24 mouse cellular contexts compared by ENCODE assay signal in the genomic region with DNA sequence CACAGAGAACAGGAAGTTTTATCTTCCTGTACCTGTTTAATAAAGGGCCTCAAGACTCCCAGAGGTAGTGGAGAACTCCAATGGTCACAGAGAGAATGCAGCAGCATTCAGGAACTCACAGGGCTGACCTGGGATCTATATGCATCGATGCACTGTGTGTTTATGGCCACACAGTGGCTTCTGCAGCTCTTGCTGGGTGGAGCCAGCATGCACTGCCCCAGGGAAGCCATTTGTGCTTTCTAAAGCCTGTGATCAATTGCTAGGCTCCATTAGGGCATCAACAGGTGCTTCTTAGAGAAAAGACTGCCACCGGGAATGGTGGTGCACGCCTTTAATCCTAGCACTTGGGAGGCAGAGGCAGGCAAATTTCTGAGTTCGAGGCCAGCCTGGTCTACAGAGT. TPM values are rescaled to one million over a fixed set of nuclear protein-coding genes. Genes with fewer than 3 reads are reported as not detected.
DNase-seq lines count a peak whose midpoint lies in the region; ATAC-seq and TF ChIP-seq lines count a peak whose summit lies in the region.
"Had no signal": no experiment of that assay in that cellular context is flagged by ENCODE, and none has a peak within 500 bp of the region (broad histone marks: within the 10 kb centered on the region; RNA-seq: fewer than 3 reads in every experiment).

No protein-coding gene starts in this region.

- H3K4me3 ChIP-seq in lung, adult 2 months (replicated peaks; ENCODE audit: extremely low read depth, low read depth, low read length): no peak overlapping the region
- no peak overlapping the region for H3K4me3 ChIP-seq in midbrain, embryonic 15.5 days
- H3K4me3 ChIP-seq: forebrain, embryonic 10.5 days; forebrain, embryonic 15.5 days; hindbrain, embryonic 10.5 days; hindbrain, embryonic 13.5 days; intestine, embryonic 15.5 days had no signal

- H3K4me2 ChIP-seq in midbrain, embryonic 15.5 days: no peak overlapping the region
- H3K4me2 ChIP-seq: forebrain, embryonic 15.5 days; heart, embryonic 11.5 days; hindbrain, embryonic 13.5 days; intestine, embryonic 15.5 days had no signal

- H3K9me3 ChIP-seq in midbrain, embryonic 15.5 days: no peaks in the 10 kb centered on the region
- H3K9me3 ChIP-seq: forebrain, embryonic 15.5 days; hindbrain, embryonic 13.5 days; intestine, embryonic 15.5 days had no signal

- no peak for TF ChIP-seq POLR2A in lung, adult 2 months (IDR thresholded peaks at IDR 0.05; ENCODE audit: borderline replicate concordance, extremely low read depth, low read depth, low read length)

- H3K27me3 ChIP-seq in midbrain, embryonic 15.5 days (replicated peaks): no peaks in the 10 kb centered on the region
- H3K27me3 ChIP-seq: forebrain, embryonic 15.5 days; hindbrain, embryonic 13.5 days; intestine, embryonic 15.5 days had no signal

- peak; percentile 15 for DNase-seq in cerebellum, adult 11-12 months
- peak; percentile 89 for DNase-seq in heart, adult 11 months
- no peak for DNase-seq in heart, adult 8-10 months (ENCODE audit: low spot score)
- DNase-seq in lung, adult 2 months: peak; percentile 3
- DNase-seq in lung, postnatal 14 days: no peak
- peak; percentile 59 for DNase-seq in R1 (ENCODE audit: low read depth, low spot score)
- DNase-seq: adrenal gland, adult 2 months; adrenal gland, postnatal 14 days; cerebellum, adult 9-10 months had no signal

- no peak for TF ChIP-seq CTCF in lung, adult 2 months (IDR thresholded peaks at IDR 0.05; ENCODE audit: insufficient read depth, low read length)

- H3K4me1 ChIP-seq in lung, adult 2 months (ENCODE audit: control insufficient read depth, insufficient read depth, low read length): peaks cover 7% of the 10 kb centered on the region; the same call in 1 of the 2 replicates
- peaks cover 18% of the 10 kb centered on the region for H3K4me1 ChIP-seq in midbrain, embryonic 15.5 days

- ATAC-seq in cerebellum, adult (ENCODE audit: insufficient number of reproducible peaks, low FRiP score, low TSS enrichment): no peak
- ATAC-seq in midbrain, embryonic 15.5 days (replicated peaks): no peak
- ATAC-seq: forebrain, embryonic 15.5 days; hindbrain, embryonic 16.5 days; intestine, embryonic 15.5 days had no signal

- no peak overlapping the region for H3K27ac ChIP-seq in midbrain, embryonic 15.5 days
- H3K27ac ChIP-seq: forebrain, embryonic 10.5 days; forebrain, embryonic 15.5 days; hindbrain, embryonic 10.5 days; hindbrain, embryonic 13.5 days; intestine, embryonic 15.5 days had no signal

- H3K9ac ChIP-seq in midbrain, embryonic 15.5 days: no peak overlapping the region
- H3K9ac ChIP-seq: forebrain, embryonic 15.5 days; hindbrain, embryonic 13.5 days; intestine, embryonic 15.5 days had no signal

- WGBS in lung, adult 2 months: 62% methylated on average over 4 of the region's 4 CpGs
- WGBS in midbrain, embryonic 15.5 days: 59% methylated on average over 4 of the region's 4 CpGs

- peaks cover 29% of the 10 kb centered on the region for H3K36me3 ChIP-seq in midbrain, embryonic 15.5 days (replicated peaks)

RNA-seq across cellular contexts. Expression of gene Hjurp, which starts 4.6 kb away (rescaled TPM):
- total RNA-seq in heart, adult 8-10 months (2022): 10 to 100 TPM; 10.6 to 14.2 (median 11.0) TPM
- 29.4 and 32.1 TPM in 2 replicates for polyA plus RNA-seq in lung, adult 2 months (2012; rRNA removed)
- polyA plus RNA-seq in midbrain, embryonic 15.5 days (2015; fragmentation: Nextera tagmentation; extraction: Ambion mirVana): 85.4 and 86.4 TPM in 2 replicates

RNA-seq across cellular contexts. Expression of gene Trpm8, which starts 4.6 kb away (rescaled TPM):
- total RNA-seq in heart, adult 8-10 months (2022): not detected
- polyA plus RNA-seq in lung, adult 2 months (2012; rRNA removed): not detected in 2 replicates
- polyA plus RNA-seq in midbrain, embryonic 15.5 days (2015; fragmentation: Nextera tagmentation; extraction: Ambion mirVana): 0.09 and 0.10 TPM in 2 replicates
- total RNA-seq: adrenal gland, adult 2 months; adrenal gland, postnatal 14 days; gastrocnemius, postnatal 10 days; gastrocnemius, postnatal 4 days; heart, adult 18-20 months; heart, postnatal 36 days had no signal
- polyA plus RNA-seq: adrenal gland, adult 2 months; embryonic facial prominence, embryonic 11.5 days; forebrain, embryonic 10.5 days; heart, postnatal 0 days; hindbrain, embryonic 10.5 days; intestine, embryonic 15.5 days had no signal

RNA-seq across cellular contexts. Expression of gene Mroh2a, which starts 46.1 kb away (rescaled TPM):
- under 1 TPM in 1 of 4 experiments, not detected in 3; 0.35 TPM for total RNA-seq in heart, adult 8-10 months (2022)
- 0.17 and 0.20 TPM in 2 replicates for polyA plus RNA-seq in lung, adult 2 months (2012; rRNA removed)
- 0.50 and 0.86 TPM in 2 replicates for polyA plus RNA-seq in midbrain, embryonic 15.5 days (2015; fragmentation: Nextera tagmentation; extraction: Ambion mirVana)
- total RNA-seq: heart, adult 18-20 months; heart, postnatal 36 days had no signal

Comparison
In these comparisons a context has a peak if more than half of its experiments do, and no peak if none do; other contexts are left out.
1. DNase-seq: peak in cerebellum, adult 11-12 months (single experiment), heart, adult 11 months (single experiment), lung, adult 2 months (single experiment) and R1 (single experiment); none in heart, adult 8-10 months (single experiment) and lung, postnatal 14 days (single experiment).